Mouse (Mus musculus): Measurements from ENCODE around the gene Cox6a1. TPM values are rescaled to one million over a fixed set of nuclear protein-coding genes. Genes with fewer than 3 reads are reported as not detected.

The Cox6a1 gene
- polyA plus RNA-seq, 1 experiment, result 2,327 TPM

GRCm38 (mm10) chr5:115340577-115341313 lies 8.0 kb downstream of the Cox6a1 start, which contains the start of the genes Gatc and Triap1:
Gatc (minus strand) TSS chr5:115341178.
Triap1 (plus strand) TSS chr5:115341225.
- Histone ChIP-seq H3K4me1 (ENCODE audit: control insufficient read depth, insufficient read depth, low read length) (peaks cover 4% of the 10 kb centered on the region; the same call in 1 of the 2 replicates), H3K27me3 (ENCODE audit: control insufficient read depth, insufficient read depth, low read length) (no peaks in the 10 kb centered on the region), H3K4me3 (replicated peaks; ENCODE audit: insufficient read depth, low read depth, low read length) (peak within 1 kb of the TSS; percentile 84), H3K27ac (ENCODE audit: insufficient read depth, low read length) (peak within 1 kb of the TSS; percentile 73)
- peak; percentile 90 to 94 for DNase-seq
- TF ChIP-seq POLR2A (IDR thresholded peaks at IDR 0.05; ENCODE audit: borderline replicate concordance, insufficient read depth, low read length) (peak; percentile 84), CTCF (IDR thresholded peaks at IDR 0.05; ENCODE audit: borderline replicate concordance, insufficient read depth, low read depth, low read length) (no peak)
- WGBS, result under 1% methylated on average over 62 of the region's 62 CpGs

GRCm38 (mm10) chr5:115340007-115340406 lies 8.8 kb downstream of the Cox6a1 start:
- WGBS, result 16% methylated on average over 7 of the region's 7 CpGs
- Histone ChIP-seq H3K4me3 (replicated peaks; ENCODE audit: insufficient read depth, low read depth, low read length) (peak overlapping the region; percentile 21), H3K27me3 (ENCODE audit: control insufficient read depth, insufficient read depth, low read length) (no peaks in the 10 kb centered on the region), H3K27ac (ENCODE audit: insufficient read depth, low read length) (no peak overlapping the region), H3K4me1 (ENCODE audit: control insufficient read depth, insufficient read depth, low read length) (peaks cover 4% of the 10 kb centered on the region; the same call in 1 of the 2 replicates)
- DNase-seq, result no peak
- TF ChIP-seq CTCF (IDR thresholded peaks at IDR 0.05; ENCODE audit: borderline replicate concordance, insufficient read depth, low read depth, low read length) (no peak), POLR2A (IDR thresholded peaks at IDR 0.05; ENCODE audit: borderline replicate concordance, insufficient read depth, low read length) (no peak)

GRCm38 (mm10) chr5:115333626-115334025 lies 15.2 kb downstream of the Cox6a1 start:
- WGBS, result 58% methylated on average over 3 of the region's 3 CpGs
- no peak overlapping the region for H3K27ac ChIP-seq (ENCODE audit: insufficient read depth, low read length)
- peaks cover 8% of the 10 kb centered on the region for H3K4me1 ChIP-seq (ENCODE audit: control insufficient read depth, insufficient read depth, low read length)

GRCm38 (mm10) chr5:115330955-115331354 lies 17.8 kb downstream of the Cox6a1 start:
- Histone ChIP-seq H3K27me3 (ENCODE audit: control insufficient read depth, insufficient read depth, low read length) (no peaks in the 10 kb centered on the region), H3K27ac (ENCODE audit: insufficient read depth, low read length) (no peak overlapping the region), H3K4me1 (ENCODE audit: control insufficient read depth, insufficient read depth, low read length) (peaks cover 8% of the 10 kb centered on the region), H3K4me3 (replicated peaks; ENCODE audit: insufficient read depth, low read depth, low read length) (no peak overlapping the region)
- WGBS, result 44% methylated on average over 9 of the region's 9 CpGs
- DNase-seq, result no peak
- TF ChIP-seq CTCF (IDR thresholded peaks at IDR 0.05; ENCODE audit: borderline replicate concordance, insufficient read depth, low read depth, low read length) (no peak), POLR2A (IDR thresholded peaks at IDR 0.05; ENCODE audit: borderline replicate concordance, insufficient read depth, low read length) (no peak)

More at GRCm38 (mm10) chr5:115333626-115334025, 15.2 kb downstream of the Cox6a1 start:
- H3K4me3 ChIP-seq (replicated peaks; ENCODE audit: insufficient read depth, low read depth, low read length), result no peak overlapping the region
- no peaks in the 10 kb centered on the region for H3K27me3 ChIP-seq (ENCODE audit: control insufficient read depth, insufficient read depth, low read length)
- TF ChIP-seq POLR2A (IDR thresholded peaks at IDR 0.05; ENCODE audit: borderline replicate concordance, insufficient read depth, low read length) (no peak), CTCF (IDR thresholded peaks at IDR 0.05; ENCODE audit: borderline replicate concordance, insufficient read depth, low read depth, low read length) (no peak)
- no peak for DNase-seq

GRCm38 (mm10) chr5:115327610-115328548 lies 20.9 kb downstream of the Cox6a1 start:
- TF ChIP-seq CTCF (IDR thresholded peaks at IDR 0.05; ENCODE audit: borderline replicate concordance, insufficient read depth, low read depth, low read length) (no peak), POLR2A (IDR thresholded peaks at IDR 0.05; ENCODE audit: borderline replicate concordance, insufficient read depth, low read length) (no peak)
- Histone ChIP-seq H3K4me3 (replicated peaks; ENCODE audit: insufficient read depth, low read depth, low read length) (peak overlapping the region; percentile 78), H3K27ac (ENCODE audit: insufficient read depth, low read length) (0 out of 2 replicates have a peak overlapping the region, but pooled peaks have one; percentile 51), H3K27me3 (ENCODE audit: control insufficient read depth, insufficient read depth, low read length) (no peaks in the 10 kb centered on the region), H3K4me1 (ENCODE audit: control insufficient read depth, insufficient read depth, low read length) (peaks cover 12% of the 10 kb centered on the region)
- DNase-seq, result peak; percentile 49 to 59
- under 1% methylated on average over 55 of the region's 55 CpGs for WGBS

- Histone ChIP-seq H3K4me3 (replicated peaks; ENCODE audit: insufficient read depth, low read depth, low read length) (peak within 1 kb of the TSS; percentile 78), H3K4me1 (ENCODE audit: control insufficient read depth, insufficient read depth, low read length) (peaks cover 12% of the 10 kb centered on the region), H3K27ac (ENCODE audit: insufficient read depth, low read length) (peak within 1 kb of the TSS; percentile 76), H3K27me3 (ENCODE audit: control insufficient read depth, insufficient read depth, low read length) (no peaks in the 10 kb centered on the region)
- under 1% methylated on average over 88 of the region's 97 CpGs for WGBS
- TF ChIP-seq CTCF (IDR thresholded peaks at IDR 0.05; ENCODE audit: borderline replicate concordance, insufficient read depth, low read depth, low read length) (no peak), POLR2A (IDR thresholded peaks at IDR 0.05; ENCODE audit: borderline replicate concordance, insufficient read depth, low read length) (peak; percentile 78)
- DNase-seq, result peak; percentile 96 to 97
Observed at GRCm38 (mm10) chr5:115326875-115327609, 21.7 kb downstream of the Cox6a1 start, which contains the start of gene Srsf9. Srsf9 (plus strand) TSS chr5:115327177.

Measured in cerebellum, adult 2 months (tissue).